10 mouse cellular contexts compared by ENCODE assay signal in genomic region chr16:60538233-60538632, GRCm38 (mm10).
DNase-seq lines count a peak whose midpoint lies in the region; ATAC-seq and TF ChIP-seq lines count a peak whose summit lies in the region.
"Had no signal": no experiment of that assay in that cellular context is flagged by ENCODE, and none has a peak within 500 bp of the region (broad histone marks: within the 10 kb centered on the region; RNA-seq: fewer than 3 reads in every experiment).

No protein-coding gene starts in this region.

- no peaks in the 10 kb centered on the region for H3K27me3 ChIP-seq in liver, postnatal 0 days (ENCODE audit: insufficient read depth, low read length)
- no peaks in the 10 kb centered on the region for H3K27me3 ChIP-seq in forebrain, embryonic 13.5 days
- H3K27me3 ChIP-seq: embryonic facial prominence, embryonic 12.5 days had no signal

- no peak overlapping the region for H3K4me2 ChIP-seq in liver, postnatal 0 days (ENCODE audit: low read depth, low read length)
- no peak overlapping the region for H3K4me2 ChIP-seq in forebrain, embryonic 13.5 days
- H3K4me2 ChIP-seq: embryonic facial prominence, embryonic 12.5 days had no signal

- ATAC-seq in cerebellum, adult (ENCODE audit: insufficient number of reproducible peaks, low FRiP score, low TSS enrichment) = no peak
- no peak for ATAC-seq in liver, postnatal 0 days
- peak; percentile 78 for ATAC-seq in forebrain, embryonic 13.5 days

- H3K27ac ChIP-seq in liver, postnatal 0 days (ENCODE audit: low read depth) = no peak overlapping the region
- H3K27ac ChIP-seq in forebrain, embryonic 13.5 days = no peak overlapping the region
- H3K27ac ChIP-seq: embryonic facial prominence, embryonic 12.5 days had no signal

- TF ChIP-seq EP300 in liver, postnatal 0 days (IDR thresholded peaks at IDR 0.05; ENCODE audit: low read depth) = no peak

- peak; percentile 1 for DNase-seq in cerebellum, adult 8-10 months
- DNase-seq in liver, postnatal 0 days = no peak
- no peak for DNase-seq in liver
- DNase-seq in retina, embryonic 14.5 days (ENCODE audit: low spot score) = peak; percentile 56
- no peak for DNase-seq in lung, postnatal 4 days
- no peak for DNase-seq in lung, adult 2 months

- H3K4me1 ChIP-seq in liver, postnatal 0 days (ENCODE audit: insufficient read depth) = no peaks in the 10 kb centered on the region
- H3K4me1 ChIP-seq in forebrain, embryonic 13.5 days = no peaks in the 10 kb centered on the region
- H3K4me1 ChIP-seq in lung, adult 2 months (ENCODE audit: control insufficient read depth, insufficient read depth, low read length) = no peaks in the 10 kb centered on the region
- H3K4me1 ChIP-seq: embryonic facial prominence, embryonic 12.5 days had no signal

- no peaks in the 10 kb centered on the region for H3K36me3 ChIP-seq in liver, postnatal 0 days (replicated peaks; ENCODE audit: insufficient read depth, low read length)
- no peaks in the 10 kb centered on the region for H3K36me3 ChIP-seq in forebrain, embryonic 13.5 days (ENCODE audit: poor library complexity, severe bottlenecking)
- H3K36me3 ChIP-seq: embryonic facial prominence, embryonic 12.5 days had no signal

- no peak overlapping the region for H3K4me3 ChIP-seq in liver, postnatal 0 days (ENCODE audit: low read depth, low read length)
- no peak overlapping the region for H3K4me3 ChIP-seq in forebrain, embryonic 13.5 days
- no peak overlapping the region for H3K4me3 ChIP-seq in lung, adult 2 months (replicated peaks; ENCODE audit: extremely low read depth, low read depth, low read length)
- H3K4me3 ChIP-seq: embryonic facial prominence, embryonic 12.5 days; myocyte had no signal

- peak; percentile 27; the same call in 1 of the 2 replicates for TF ChIP-seq CTCF in liver, postnatal 0 days (IDR thresholded peaks at IDR 0.05; ENCODE audit: low read depth)
- TF ChIP-seq CTCF in lung, adult 2 months (IDR thresholded peaks at IDR 0.05; ENCODE audit: insufficient read depth, low read length) = no peak

- H3K9ac ChIP-seq in liver, postnatal 0 days (replicated peaks) = no peak overlapping the region
- H3K9ac ChIP-seq in forebrain, embryonic 13.5 days = no peak overlapping the region
- H3K9ac ChIP-seq: embryonic facial prominence, embryonic 12.5 days had no signal

- H3K9me3 ChIP-seq in liver, postnatal 0 days (ENCODE audit: low read length) = no peaks in the 10 kb centered on the region
- no peaks in the 10 kb centered on the region for H3K9me3 ChIP-seq in forebrain, embryonic 13.5 days (replicated peaks)
- H3K9me3 ChIP-seq: embryonic facial prominence, embryonic 12.5 days had no signal

- TF ChIP-seq POLR2A in lung, adult 2 months (IDR thresholded peaks at IDR 0.05; ENCODE audit: borderline replicate concordance, extremely low read depth, low read depth, low read length) = no peak

Comparison
In these comparisons a context has a peak if more than half of its experiments do, and no peak if none do; other contexts are left out.
1. DNase-seq: peak in cerebellum, adult 8-10 months (single experiment) and retina, embryonic 14.5 days (single experiment); none in liver, postnatal 0 days (single experiment), liver (single experiment), lung, postnatal 4 days (0 of 2) and lung, adult 2 months (single experiment).